Mouse (Mus musculus) cerebellum, adult 9-10 months (tissue): ENCODE measurements at regions not wholly inside any gene's neighbourhood (a gene's known extent, or its start where the extent isn't known, plus 50 kb on each side); places are given as distances from the start of the nearest gene placed in this dataset.
"Not testable (repeated sequence)": the region's sequence is repeated elsewhere in the genome, so short reads cannot be mapped to it uniquely, and the experiment has no call there.

ENCODE experiments used
- DNase-seq: peaks from one replicate; pipeline ENCODE4 v3.0.0; 2022

DNA sequence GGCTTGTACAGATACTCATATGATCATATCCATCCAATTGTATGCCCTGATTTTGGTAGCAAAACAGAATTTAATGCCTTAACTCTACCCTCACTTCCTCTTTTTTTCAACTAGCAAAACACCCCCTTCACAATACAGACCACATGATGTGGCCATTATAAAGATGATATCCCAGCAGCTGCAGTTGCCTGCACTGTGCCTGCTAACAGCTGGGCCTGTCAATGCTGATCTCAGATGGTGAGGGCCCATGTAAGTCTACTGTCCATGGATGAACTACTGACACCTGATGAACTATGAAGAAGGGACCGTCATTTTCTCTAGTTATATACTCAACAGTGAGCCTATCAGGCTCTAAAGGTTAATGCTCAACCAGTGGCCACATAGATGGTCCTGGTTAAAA lies 191.8 kb upstream of the Fmr1 start:
- DNase-seq, result no peak

DNA sequence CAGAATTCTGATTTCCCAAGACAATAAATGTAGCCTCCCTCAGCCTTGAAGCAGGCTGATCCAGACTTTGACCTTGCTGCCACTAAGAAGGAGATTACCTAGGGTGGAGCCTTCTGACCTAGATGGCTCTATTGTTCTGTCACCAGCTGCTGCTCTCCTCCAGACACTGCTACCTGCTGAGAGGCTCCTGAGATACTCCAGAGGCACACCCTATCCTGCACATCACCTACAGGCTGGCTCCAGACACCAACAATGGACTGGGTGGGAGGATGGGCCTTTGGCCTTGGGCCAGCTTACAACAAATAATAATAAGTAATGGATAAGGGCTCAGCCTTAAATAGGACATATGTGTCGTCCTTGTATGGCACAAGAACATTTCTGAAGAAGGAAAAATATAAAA lies 186.3 kb upstream of the Fmr1 start:
- not testable (repeated sequence) for DNase-seq

DNA sequence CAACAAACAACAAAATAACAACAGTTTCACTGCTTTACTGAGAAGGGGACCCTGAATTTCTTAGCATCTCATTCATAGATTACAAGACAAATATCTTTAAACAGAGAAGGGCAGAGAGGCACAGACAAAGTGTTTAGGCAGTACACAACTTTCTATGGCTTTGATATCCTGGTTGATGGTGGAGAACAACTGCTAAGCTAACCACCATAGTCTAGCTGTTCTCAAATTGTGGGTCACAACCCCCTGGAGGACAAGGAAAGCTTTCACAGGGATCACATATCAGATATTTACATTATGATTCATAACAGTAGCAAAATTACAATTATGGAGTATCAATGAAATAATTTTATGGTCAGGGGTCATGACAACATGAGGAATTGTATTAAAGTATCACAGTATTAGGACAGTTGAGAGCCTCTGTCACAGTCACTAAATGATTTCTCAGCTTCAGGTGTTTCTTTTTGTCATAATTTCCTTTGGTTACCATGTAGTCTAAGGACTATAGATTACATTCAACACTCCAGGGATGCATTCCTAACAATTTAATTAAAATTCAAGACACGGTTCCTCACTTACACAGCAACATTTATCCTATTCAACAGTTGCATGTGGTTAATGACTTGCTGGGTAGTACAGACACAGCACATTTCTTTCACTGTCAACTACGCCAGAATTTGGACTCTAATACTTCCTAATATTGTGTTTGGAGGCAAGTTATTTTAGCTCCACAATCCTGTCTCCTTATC lies 183.8 kb upstream of the Fmr1 start:
- DNase-seq, result no peak

DNA sequence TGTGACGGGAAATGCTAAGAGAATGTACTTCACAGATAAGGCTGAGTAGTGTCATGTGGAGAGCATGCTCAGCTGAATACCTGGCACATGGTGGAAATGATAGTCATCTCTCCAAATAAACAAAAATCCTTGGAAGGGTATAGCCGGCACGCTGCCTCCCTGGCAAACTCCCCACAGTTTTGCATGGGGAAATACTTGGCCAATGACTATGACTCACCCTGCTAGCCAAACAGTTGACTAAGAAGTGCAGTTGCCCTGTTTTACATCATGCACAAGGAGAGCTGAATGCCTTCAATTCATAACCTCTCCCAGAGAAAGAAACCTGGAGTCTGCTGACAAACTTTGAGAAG lies 183.2 kb upstream of the Fmr1 start:
- peak; percentile 76 for DNase-seq

DNA sequence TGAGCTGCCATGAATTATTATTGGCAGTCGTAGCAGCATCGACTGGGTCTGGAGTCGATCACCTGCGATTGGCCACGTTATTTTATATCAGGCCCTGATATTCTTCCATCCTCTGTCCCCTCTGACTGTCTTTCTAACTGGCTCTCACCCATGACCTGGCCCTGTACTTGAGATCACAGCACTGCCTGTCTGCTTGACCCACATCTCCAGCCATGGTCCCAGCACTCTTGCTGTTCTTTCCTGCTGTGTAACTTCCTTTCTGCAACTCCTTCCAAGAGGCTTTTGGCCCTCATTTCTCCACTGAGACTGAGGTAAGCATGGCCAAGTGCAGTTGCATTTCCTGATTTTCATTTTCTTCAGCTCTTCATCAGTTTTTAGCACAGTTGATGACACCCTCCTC lies 182.6 kb upstream of the Fmr1 start:
- peak; percentile 15 for DNase-seq

DNA sequence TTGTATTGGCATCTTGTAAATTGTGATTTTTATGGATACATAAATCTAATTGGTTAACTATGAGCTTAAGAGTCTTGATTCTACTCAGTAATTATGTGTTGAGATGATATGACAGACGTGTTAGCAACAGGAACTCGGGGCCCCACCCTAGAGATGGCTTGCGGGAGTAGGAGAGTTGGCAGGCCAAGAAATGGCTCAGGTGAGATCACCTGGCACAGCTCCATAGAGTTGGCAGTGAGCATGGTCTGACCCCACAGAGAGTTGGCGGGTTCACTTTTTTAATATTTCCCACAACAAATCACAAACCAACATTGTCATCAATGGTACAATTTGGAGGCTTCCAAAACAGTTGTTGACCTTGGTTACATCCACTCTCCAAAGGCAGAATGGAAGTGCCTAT lies 180.5 kb upstream of the Fmr1 start:
- DNase-seq, result no peak

DNA sequence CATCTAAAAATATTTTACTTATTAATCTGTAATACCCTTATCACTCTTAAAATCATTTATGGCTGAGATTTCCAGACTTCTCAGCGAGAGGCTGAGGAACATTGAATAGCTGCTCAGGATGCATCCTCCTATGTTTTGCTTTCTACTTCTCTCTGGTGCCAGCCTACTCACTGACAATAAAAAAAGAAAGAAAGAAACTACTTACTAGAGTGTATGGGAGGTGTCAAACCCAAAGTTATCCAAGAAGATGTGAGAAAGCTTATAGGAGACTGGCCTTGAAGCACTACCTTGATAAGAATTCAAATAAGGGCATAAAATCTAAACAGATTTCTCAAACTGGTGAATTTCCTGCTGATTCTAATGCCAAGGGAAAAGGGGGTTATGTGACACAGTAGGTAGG lies 175.4 kb upstream of the Fmr1 start:
- no peak for DNase-seq

DNA sequence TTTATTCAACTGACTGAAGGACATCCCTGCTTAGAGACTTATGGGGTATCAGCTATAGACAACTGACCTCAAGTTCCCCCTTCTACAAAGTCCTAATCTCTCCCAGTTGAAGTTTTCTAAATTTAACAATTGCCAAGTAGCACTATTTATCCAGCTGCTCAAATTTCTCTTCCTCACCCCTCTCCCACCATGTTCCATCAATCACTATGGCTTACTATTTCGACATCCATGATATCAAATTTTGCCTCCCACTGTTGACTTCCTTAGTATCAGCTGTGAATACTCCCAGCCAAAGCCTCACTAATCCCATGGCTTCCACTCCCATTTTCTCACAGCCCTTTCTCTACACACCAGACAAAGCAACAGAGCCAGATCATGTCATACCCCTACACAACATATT lies 170.7 kb upstream of the Fmr1 start:
- no peak for DNase-seq

DNA sequence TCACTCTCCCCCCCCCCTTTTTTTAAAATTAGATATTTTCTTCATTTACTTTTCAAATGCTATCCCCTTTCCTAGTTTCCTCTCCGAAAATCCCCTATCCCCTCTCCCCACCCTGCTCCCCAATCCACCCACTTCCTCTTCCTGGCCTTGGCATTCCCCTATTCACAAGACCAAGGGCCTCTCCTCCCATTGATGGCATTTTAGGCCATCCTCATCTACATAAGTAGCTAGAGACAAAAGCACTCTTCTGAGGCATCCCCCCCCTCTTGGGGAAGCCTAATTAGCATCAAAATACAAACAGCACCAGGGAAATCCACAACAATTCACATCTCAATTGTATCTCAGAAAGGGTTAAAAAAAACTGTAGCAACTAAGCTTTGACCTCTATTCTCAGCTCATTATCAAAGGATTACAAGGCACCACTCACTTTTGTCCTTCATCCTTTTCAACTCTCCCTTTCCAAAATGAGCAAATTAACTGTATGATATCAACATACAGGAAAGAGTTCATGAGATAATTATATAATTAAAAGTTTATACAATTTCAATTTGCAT lies 166.1 kb upstream of the Fmr1 start:
- no peak for DNase-seq

DNA sequence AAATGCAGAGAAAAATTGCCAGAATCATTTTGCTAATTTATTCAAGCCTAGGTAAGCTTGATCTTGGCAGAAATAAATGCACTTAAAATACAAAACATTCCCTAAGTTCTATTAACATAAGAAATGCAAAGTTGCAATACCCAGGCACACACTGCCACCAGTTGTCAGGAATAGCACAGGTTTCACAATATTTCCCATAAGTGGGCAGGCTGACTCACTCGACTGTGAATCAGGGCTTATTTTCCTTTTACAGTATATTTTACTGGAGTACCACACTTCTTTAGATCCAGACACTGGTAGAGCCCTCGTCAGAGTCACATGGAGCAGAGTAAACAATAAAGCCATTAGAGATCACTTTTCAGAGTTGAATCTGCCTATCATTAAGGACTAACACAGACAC lies 131.8 kb upstream of the Fmr1 start:
- no peak for DNase-seq

DNA sequence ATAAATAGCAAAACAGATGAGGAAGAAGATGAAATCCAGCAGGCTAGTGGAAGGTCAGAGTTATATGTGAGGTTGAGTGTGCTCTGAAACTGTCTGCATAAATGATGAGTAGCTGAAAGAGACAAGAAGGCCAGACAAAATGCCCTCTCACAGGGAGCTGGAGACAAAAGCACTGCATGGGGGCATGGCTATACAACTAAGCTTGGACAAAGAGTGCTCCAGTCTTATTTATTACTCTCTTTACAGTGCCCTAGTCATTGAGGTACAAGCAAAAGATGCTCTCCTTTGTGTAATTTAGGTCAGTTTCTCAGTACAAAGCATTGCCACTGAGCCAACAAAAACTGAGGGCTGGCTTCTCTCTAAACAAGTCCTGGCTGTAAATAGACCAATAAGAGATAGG lies 124.3 kb upstream of the Fmr1 start:
- DNase-seq, result no peak

DNA sequence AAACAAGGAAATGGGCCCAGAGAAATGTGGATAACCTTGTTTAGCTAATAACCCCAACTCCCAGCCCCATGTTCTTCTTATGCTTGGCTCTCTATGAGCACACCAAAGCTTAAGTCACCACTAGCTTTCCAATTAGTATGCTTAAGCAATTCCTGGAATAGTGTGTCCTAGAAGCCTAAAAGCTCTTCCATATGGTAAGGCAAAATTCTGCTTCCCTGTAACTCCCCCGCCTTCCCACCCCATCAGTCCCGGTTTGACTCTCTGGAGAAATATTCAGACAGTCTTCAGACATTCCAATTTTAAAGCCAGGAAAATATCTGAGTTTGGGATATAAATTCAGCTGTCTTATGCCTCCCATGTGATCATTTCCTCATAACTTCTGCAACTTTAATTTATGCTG lies 120.6 kb upstream of the Fmr1 start:
- DNase-seq, result no peak

DNA sequence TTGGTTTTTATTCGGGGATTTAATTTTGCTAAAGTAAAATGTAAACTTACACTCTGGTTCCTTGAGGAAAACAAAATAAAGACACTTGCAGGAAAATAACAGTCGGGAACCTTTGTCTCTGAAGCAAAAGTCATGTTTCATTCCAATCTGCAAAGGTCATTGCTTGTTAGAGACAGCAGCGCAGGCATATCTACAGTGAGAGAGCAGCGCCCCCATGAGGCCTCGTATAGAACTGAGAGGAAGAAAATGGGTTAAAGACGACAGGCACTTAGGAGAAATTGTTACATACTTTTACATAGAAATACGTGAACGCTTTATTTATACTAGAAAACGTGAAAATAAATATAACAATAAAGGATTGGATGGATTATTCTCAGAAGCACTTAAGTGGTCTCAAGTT lies 93.1 kb upstream of the Fmr1 start:
- peak; percentile 22 for DNase-seq

DNA sequence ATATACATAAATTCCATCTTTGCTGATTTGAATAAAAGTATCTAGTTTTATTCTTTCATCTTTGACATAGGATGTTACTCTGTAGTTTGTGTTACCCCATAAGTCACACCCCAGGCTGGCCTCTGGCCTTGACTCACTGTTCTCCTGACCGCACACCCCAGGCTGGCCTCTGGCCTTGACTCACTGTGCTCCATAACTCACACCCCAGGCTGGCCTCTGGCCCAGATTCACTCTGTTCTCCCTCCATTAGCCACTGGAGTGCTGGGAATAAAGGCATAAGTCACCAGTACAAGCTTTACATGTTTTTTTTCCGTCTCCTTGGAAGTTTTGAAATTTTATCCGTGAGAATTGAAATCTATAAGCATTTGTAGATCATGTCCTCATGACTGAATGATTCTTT lies 56.2 kb upstream of the Fmr1 start:
- DNase-seq, result no peak
